Mouse (Mus musculus): ENCODE results near the gene Slc9a2. TPM values are rescaled to one million over a fixed set of nuclear protein-coding genes. Genes with fewer than 3 reads are reported as not detected.

The Slc9a2 gene
- polyA plus RNA-seq, 1 experiment from 2014 or later, result 0.06 TPM

GRCm38 (mm10) chr1:40788956-40789355 is 108.6 kb downstream of the Slc9a2 start:
- ATAC-seq (ENCODE audit: low FRiP score) (no peak), DNase-seq (ENCODE audit: low spot score) (no peak)
- Histone ChIP-seq H3K4me3 (ENCODE audit: low read depth, low read length) (no peak overlapping the region), H3K27ac (ENCODE audit: low read depth, low read length) (no peak overlapping the region), H3K9ac (ENCODE audit: low read depth, low read length) (no peak overlapping the region), H3K4me2 (replicated peaks; ENCODE audit: low read depth, low read length) (no peak overlapping the region), H3K9me3 (ENCODE audit: control insufficient read depth, low read length) (no peaks in the 10 kb centered on the region), H3K4me1 (replicated peaks; ENCODE audit: control insufficient read depth, insufficient read depth, low read length) (no peaks in the 10 kb centered on the region), H3K36me3 (ENCODE audit: control insufficient read depth, insufficient read depth, low read length) (no peaks in the 10 kb centered on the region), H3K27me3 (ENCODE audit: control insufficient read depth, insufficient read depth, low read length) (no peaks in the 10 kb centered on the region)
- 86% methylated on average over 6 of the region's 6 CpGs for WGBS

- Histone ChIP-seq H3K27ac (ENCODE audit: low read depth, low read length) (no peak overlapping the region), H3K27me3 (ENCODE audit: control insufficient read depth, insufficient read depth, low read length) (no peaks in the 10 kb centered on the region), H3K4me1 (replicated peaks; ENCODE audit: control insufficient read depth, insufficient read depth, low read length) (no peaks in the 10 kb centered on the region), H3K9ac (ENCODE audit: low read depth, low read length) (no peak overlapping the region; the same call in 1 of the 2 replicates), H3K4me2 (replicated peaks; ENCODE audit: low read depth, low read length) (peak overlapping the region; percentile 71), H3K4me3 (ENCODE audit: low read depth, low read length) (peak overlapping the region; percentile 60), H3K9me3 (ENCODE audit: control insufficient read depth, low read length) (no peaks in the 10 kb centered on the region), H3K36me3 (ENCODE audit: control insufficient read depth, insufficient read depth, low read length) (no peaks in the 10 kb centered on the region)
- WGBS, result 35% methylated on average over 5 of the region's 5 CpGs
- DNase-seq (ENCODE audit: low spot score), result peak; percentile 9
- ATAC-seq (ENCODE audit: low FRiP score), result peak; percentile 56
Measured at GRCm38 (mm10) chr1:40789666-40790233, 109.4 kb downstream of the Slc9a2 start.

- H3K27ac ChIP-seq (ENCODE audit: low read depth, low read length), result no peak within 1 kb of the TSS
- WGBS, result 5% methylated on average over 38 of the region's 38 CpGs
- ATAC-seq (ENCODE audit: low FRiP score), result peak; percentile 97
Measured at GRCm38 (mm10) chr1:40790324-40791141, 110.2 kb downstream of the Slc9a2 start, which contains the start of gene Mfsd9. Gene Mfsd9, minus strand, starts transcription at chr1:40790687.

GRCm38 (mm10) chr1:40795508-40795907 is 115.1 kb downstream of the Slc9a2 start:
- no peak overlapping the region for H3K9ac ChIP-seq (ENCODE audit: low read depth, low read length)
- no peaks in the 10 kb centered on the region for H3K9me3 ChIP-seq (ENCODE audit: control insufficient read depth, low read length)
- no peaks in the 10 kb centered on the region for H3K27me3 ChIP-seq (ENCODE audit: control insufficient read depth, insufficient read depth, low read length)
- no peaks in the 10 kb centered on the region for H3K4me1 ChIP-seq (replicated peaks; ENCODE audit: control insufficient read depth, insufficient read depth, low read length)
- WGBS, result 100% methylated on average over 1 of the region's 1 CpGs
- H3K27ac ChIP-seq (ENCODE audit: low read depth, low read length), result no peak overlapping the region
- H3K36me3 ChIP-seq (ENCODE audit: control insufficient read depth, insufficient read depth, low read length), result no peaks in the 10 kb centered on the region
- ATAC-seq (ENCODE audit: low FRiP score) (no peak), DNase-seq (ENCODE audit: low spot score) (no peak)
- no peak overlapping the region for H3K4me3 ChIP-seq (ENCODE audit: low read depth, low read length)
- no peak overlapping the region for H3K4me2 ChIP-seq (replicated peaks; ENCODE audit: low read depth, low read length)

More at GRCm38 (mm10) chr1:40790324-40791141, 110.2 kb downstream of the Slc9a2 start, which contains the start of gene Mfsd9:
- H3K9ac ChIP-seq (ENCODE audit: low read depth, low read length), result peak within 1 kb of the TSS; percentile 60
- no peaks in the 10 kb centered on the region for H3K4me1 ChIP-seq (replicated peaks; ENCODE audit: control insufficient read depth, insufficient read depth, low read length)
- peak; percentile 95 for DNase-seq (ENCODE audit: low spot score)
- H3K4me2 ChIP-seq (replicated peaks; ENCODE audit: low read depth, low read length), result peak within 1 kb of the TSS; percentile 71
- peak within 1 kb of the TSS; percentile 60 for H3K4me3 ChIP-seq (ENCODE audit: low read depth, low read length)
- no peaks in the 10 kb centered on the region for H3K27me3 ChIP-seq (ENCODE audit: control insufficient read depth, insufficient read depth, low read length)
- no peaks in the 10 kb centered on the region for H3K9me3 ChIP-seq (ENCODE audit: control insufficient read depth, low read length)
- H3K36me3 ChIP-seq (ENCODE audit: control insufficient read depth, insufficient read depth, low read length), result no peaks in the 10 kb centered on the region

GRCm38 (mm10) chr1:40797348-40797747 is 117.0 kb downstream of the Slc9a2 start:
- no peak overlapping the region for H3K4me2 ChIP-seq (replicated peaks; ENCODE audit: low read depth, low read length)
- H3K27me3 ChIP-seq (ENCODE audit: control insufficient read depth, insufficient read depth, low read length), result no peaks in the 10 kb centered on the region
- no peak overlapping the region for H3K9ac ChIP-seq (ENCODE audit: low read depth, low read length)
- no peak overlapping the region for H3K27ac ChIP-seq (ENCODE audit: low read depth, low read length)
- WGBS, result 17% methylated on average over 5 of the region's 5 CpGs
- no peak overlapping the region for H3K4me3 ChIP-seq (ENCODE audit: low read depth, low read length)
- peak; percentile 84 for DNase-seq (ENCODE audit: low spot score)
- ATAC-seq (ENCODE audit: low FRiP score), result peak; percentile 56; the same call in 1 of the 2 replicates
- H3K9me3 ChIP-seq (ENCODE audit: control insufficient read depth, low read length), result no peaks in the 10 kb centered on the region
- H3K36me3 ChIP-seq (ENCODE audit: control insufficient read depth, insufficient read depth, low read length), result no peaks in the 10 kb centered on the region
- no peaks in the 10 kb centered on the region for H3K4me1 ChIP-seq (replicated peaks; ENCODE audit: control insufficient read depth, insufficient read depth, low read length)

- H3K36me3 ChIP-seq (ENCODE audit: control insufficient read depth, insufficient read depth, low read length), result no peaks in the 10 kb centered on the region
- no peaks in the 10 kb centered on the region for H3K4me1 ChIP-seq (replicated peaks; ENCODE audit: control insufficient read depth, insufficient read depth, low read length)
- DNase-seq (ENCODE audit: low spot score), result no peak
- no peaks in the 10 kb centered on the region for H3K9me3 ChIP-seq (ENCODE audit: control insufficient read depth, low read length)
- no peak for ATAC-seq (ENCODE audit: low FRiP score)
- no peak overlapping the region for H3K4me2 ChIP-seq (replicated peaks; ENCODE audit: low read depth, low read length)
- WGBS, result 81% methylated on average over 8 of the region's 8 CpGs
- no peak overlapping the region for H3K9ac ChIP-seq (ENCODE audit: low read depth, low read length)
- no peaks in the 10 kb centered on the region for H3K27me3 ChIP-seq (ENCODE audit: control insufficient read depth, insufficient read depth, low read length)
- no peak overlapping the region for H3K4me3 ChIP-seq (ENCODE audit: low read depth, low read length)
- H3K27ac ChIP-seq (ENCODE audit: low read depth, low read length), result no peak overlapping the region
Measured at GRCm38 (mm10) chr1:40799121-40799520, 118.7 kb downstream of the Slc9a2 start.

- Histone ChIP-seq H3K27me3 (ENCODE audit: control insufficient read depth, insufficient read depth, low read length) (no peaks in the 10 kb centered on the region), H3K4me2 (replicated peaks; ENCODE audit: low read depth, low read length) (no peak overlapping the region), H3K27ac (ENCODE audit: low read depth, low read length) (no peak overlapping the region), H3K4me3 (ENCODE audit: low read depth, low read length) (no peak overlapping the region), H3K36me3 (ENCODE audit: control insufficient read depth, insufficient read depth, low read length) (no peaks in the 10 kb centered on the region), H3K9me3 (ENCODE audit: control insufficient read depth, low read length) (no peaks in the 10 kb centered on the region), H3K4me1 (replicated peaks; ENCODE audit: control insufficient read depth, insufficient read depth, low read length) (no peaks in the 10 kb centered on the region), H3K9ac (ENCODE audit: low read depth, low read length) (no peak overlapping the region)
- no peak for DNase-seq (ENCODE audit: low spot score)
- no peak for ATAC-seq (ENCODE audit: low FRiP score)
- WGBS, result 88% methylated on average over 5 of the region's 5 CpGs
Measured at GRCm38 (mm10) chr1:40800908-40801307, 120.5 kb downstream of the Slc9a2 start.

GRCm38 (mm10) chr1:40802759-40803158 is 122.4 kb downstream of the Slc9a2 start:
- no peaks in the 10 kb centered on the region for H3K9me3 ChIP-seq (ENCODE audit: control insufficient read depth, low read length)
- H3K27me3 ChIP-seq (ENCODE audit: control insufficient read depth, insufficient read depth, low read length), result no peaks in the 10 kb centered on the region
- no peak overlapping the region for H3K4me2 ChIP-seq (replicated peaks; ENCODE audit: low read depth, low read length)
- H3K27ac ChIP-seq (ENCODE audit: low read depth, low read length), result no peak overlapping the region
- no peak overlapping the region for H3K4me3 ChIP-seq (ENCODE audit: low read depth, low read length)
- 30% methylated on average over 3 of the region's 3 CpGs for WGBS
- no peak overlapping the region for H3K9ac ChIP-seq (ENCODE audit: low read depth, low read length)
- DNase-seq (ENCODE audit: low spot score) (peak; percentile 71), ATAC-seq (ENCODE audit: low FRiP score) (no peak)
- no peaks in the 10 kb centered on the region for H3K4me1 ChIP-seq (replicated peaks; ENCODE audit: control insufficient read depth, insufficient read depth, low read length)
- H3K36me3 ChIP-seq (ENCODE audit: control insufficient read depth, insufficient read depth, low read length), result no peaks in the 10 kb centered on the region

GRCm38 (mm10) chr1:40804118-40804517 is 123.7 kb downstream of the Slc9a2 start:
- WGBS, result 82% methylated on average over 12 of the region's 12 CpGs
- no peak for DNase-seq (ENCODE audit: low spot score)
- H3K36me3 ChIP-seq (ENCODE audit: control insufficient read depth, insufficient read depth, low read length), result no peaks in the 10 kb centered on the region
- H3K4me3 ChIP-seq (ENCODE audit: low read depth, low read length), result no peak overlapping the region
- H3K9me3 ChIP-seq (ENCODE audit: control insufficient read depth, low read length), result no peaks in the 10 kb centered on the region
- no peaks in the 10 kb centered on the region for H3K4me1 ChIP-seq (replicated peaks; ENCODE audit: control insufficient read depth, insufficient read depth, low read length)
- no peak for ATAC-seq (ENCODE audit: low FRiP score)
- H3K4me2 ChIP-seq (replicated peaks; ENCODE audit: low read depth, low read length), result no peak overlapping the region
- no peaks in the 10 kb centered on the region for H3K27me3 ChIP-seq (ENCODE audit: control insufficient read depth, insufficient read depth, low read length)
- H3K9ac ChIP-seq (ENCODE audit: low read depth, low read length), result no peak overlapping the region
- no peak overlapping the region for H3K27ac ChIP-seq (ENCODE audit: low read depth, low read length)

Measured in hindbrain, embryonic 11.5 days (tissue).